Mouse (Mus musculus): ENCODE measurements around the gene Nomo1. TPM values are rescaled to one million over a fixed set of nuclear protein-coding genes. Genes with fewer than 3 reads are reported as not detected.

Nomo1 gene
- 17.1 and 18.2 TPM in 2 replicates for polyA plus RNA-seq (2012; rRNA removed)

GRCm38 (mm10) chr7:46033109-46033869 is at the start of gene Nomo1:
TSS of gene Nomo1 (plus strand) at chr7:46033698.

GRCm38 (mm10) chr7:46030145-46030488 is 3.4 kb upstream of the Nomo1 start, which contains the start of gene Abcc6:
TSS of gene Abcc6 (minus strand) at chr7:46030302.

DNA sequence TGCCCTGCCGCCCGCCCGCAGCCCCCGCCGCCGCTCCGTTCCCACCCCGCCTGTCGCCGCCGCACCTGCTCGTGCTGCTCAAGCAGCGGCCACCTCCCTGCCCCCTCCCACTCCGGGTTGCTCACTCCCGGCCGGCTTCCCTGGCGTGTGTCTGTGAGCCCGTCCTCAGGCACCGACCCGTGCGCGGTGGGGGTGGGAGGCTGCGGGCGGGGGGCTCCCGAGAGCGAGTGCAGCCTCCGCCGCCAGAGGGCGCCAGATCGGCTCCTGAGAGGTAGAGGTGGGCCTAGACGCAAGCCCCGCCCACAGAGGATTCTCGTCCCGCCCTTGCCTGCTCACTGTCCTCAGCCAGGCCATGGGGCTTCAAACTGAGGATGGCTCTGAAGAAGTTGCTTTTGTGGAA is 67.1 kb downstream of the Nomo1 start, which contains the start of gene Kcnj11:
TSS of gene Kcnj11 (minus strand) at position 202 of the 400 bp plus-strand sequence.

Other genes starting within 250 kb of the Nomo1 start
- gene Lmtk3, start 250.0 kb upstream of the Nomo1 start, polyA plus RNA-seq (2012; rRNA removed), result 0.13 and 0.24 TPM in 2 replicates
- gene Sult2b1, start 249.0 kb upstream of the Nomo1 start, polyA plus RNA-seq (2012; rRNA removed), result 0.22 and 0.28 TPM in 2 replicates
- 19.2 and 19.7 TPM in 2 replicates for gene Cyth2, start 219.1 kb upstream of the Nomo1 start, polyA plus RNA-seq (2012; rRNA removed)
- gene Kcnj14, start 208.9 kb upstream of the Nomo1 start, polyA plus RNA-seq (2012; rRNA removed), result 0.08 TPM in 2 replicates
- 11.5 and 14.3 TPM in 2 replicates for gene Grwd1, start 202.8 kb upstream of the Nomo1 start, polyA plus RNA-seq (2012; rRNA removed)
- 52.6 and 59.3 TPM in 2 replicates for gene Kdelr1, start 160.9 kb upstream of the Nomo1 start, polyA plus RNA-seq (2012; rRNA removed)
- gene Grin2d, start 155.3 kb upstream of the Nomo1 start, polyA plus RNA-seq (2012; rRNA removed), result 0.09 TPM in 2 replicates
- 0.64 and 0.83 TPM in 2 replicates for gene Syngr4, start 137.0 kb upstream of the Nomo1 start, polyA plus RNA-seq (2012; rRNA removed)
- gene Tmem143, start 136.8 kb upstream of the Nomo1 start, polyA plus RNA-seq (2012; rRNA removed), result 7.8 and 8.8 TPM in 2 replicates
- gene Emp3, start 112.3 kb upstream of the Nomo1 start, polyA plus RNA-seq (2012; rRNA removed), result 22.4 and 25.3 TPM in 2 replicates
- gene Ccdc114, start 109.6 kb upstream of the Nomo1 start, polyA plus RNA-seq (2012; rRNA removed), result 1.0 and 1.1 TPM in 2 replicates
- 9.6 and 12.4 TPM in 2 replicates for gene Abcc6, start 3.4 kb upstream of the Nomo1 start, polyA plus RNA-seq (2012; rRNA removed)
- 0.02 and 0.10 TPM in 2 replicates for gene Kcnj11, start 67.1 kb downstream of the Nomo1 start, polyA plus RNA-seq (2012; rRNA removed)
- gene Abcc8, start 146.3 kb downstream of the Nomo1 start, polyA plus RNA-seq (2012; rRNA removed), result 0.07 and 0.09 TPM in 2 replicates
- gene Ush1c, start 204.8 kb downstream of the Nomo1 start, polyA plus RNA-seq (2012; rRNA removed), result 0.03 TPM in 1 of 2 replicates, not detected in the other
- under 0.01 and 0.02 TPM in 2 replicates for gene Otog, start 207.3 kb downstream of the Nomo1 start, polyA plus RNA-seq (2012; rRNA removed)